In genomic region chr2:10785156-10785555, GRCm38 (mm10) we compare ENCODE assay signal across 9 mouse cellular contexts.
A peak's percentile ranks its signal among the peaks of the same experiment; 100 is the strongest.
DNase-seq lines count a peak whose midpoint lies in the region; ATAC-seq lines count a peak whose summit lies in the region.
"Had no signal": no experiment of that assay in that cellular context is flagged by ENCODE, and none has a peak within 500 bp of the region (broad histone marks: within the 10 kb centered on the region; RNA-seq: fewer than 3 reads in every experiment).

No protein-coding gene starts in this region.

- no peak overlapping the region for H3K4me2 ChIP-seq in embryonic facial prominence, embryonic 14.5 days (ENCODE audit: low read depth, low read length)
- H3K4me2 ChIP-seq: limb, embryonic 15.5 days had no signal

- no peak overlapping the region for H3K9ac ChIP-seq in embryonic facial prominence, embryonic 14.5 days (ENCODE audit: low read depth, low read length)
- H3K9ac ChIP-seq: limb, embryonic 15.5 days had no signal

- no peak for ATAC-seq in embryonic facial prominence, embryonic 14.5 days (ENCODE audit: low read depth)

- H3K27ac ChIP-seq in embryonic facial prominence, embryonic 14.5 days (replicated peaks; ENCODE audit: low read depth, low read length): no peak overlapping the region
- H3K27ac ChIP-seq: limb, embryonic 15.5 days had no signal

- H3K27me3 ChIP-seq in embryonic facial prominence, embryonic 14.5 days (replicated peaks; ENCODE audit: control insufficient read depth, insufficient read depth, low read length): no peaks in the 10 kb centered on the region
- H3K27me3 ChIP-seq: limb, embryonic 15.5 days had no signal

- no peak overlapping the region for H3K4me3 ChIP-seq in embryonic facial prominence, embryonic 14.5 days (ENCODE audit: low read depth, low read length)
- H3K4me3 ChIP-seq: limb, embryonic 15.5 days had no signal

- peaks cover 12% of the 10 kb centered on the region; the same call in 1 of the 2 replicates for H3K4me1 ChIP-seq in embryonic facial prominence, embryonic 14.5 days (ENCODE audit: control insufficient read depth, insufficient read depth, low read length)
- H3K4me1 ChIP-seq: limb, embryonic 15.5 days had no signal

- DNase-seq in cerebellum, adult 18-20 months: peak; percentile 26 to 45
- no peak for DNase-seq in cerebellum, adult 11 months
- DNase-seq in 3134 (ENCODE audit: extremely low read depth, insufficient read length, low spot score) (peak; percentile 18), MN1 (ENCODE audit: low spot score) (no peak)
- peak; percentile 45 for DNase-seq in adrenal gland, postnatal 14 days
- DNase-seq in embryonic facial prominence, embryonic 14.5 days (ENCODE audit: low spot score): peak; percentile 77
- DNase-seq in kidney, postnatal 14 days: peak; percentile 42
- DNase-seq in mesoderm, embryonic 11.5 days (ENCODE audit: low read depth, low spot score): peak; percentile 72

- no peaks in the 10 kb centered on the region for H3K9me3 ChIP-seq in embryonic facial prominence, embryonic 14.5 days (ENCODE audit: control insufficient read depth, low read length)
- H3K9me3 ChIP-seq: limb, embryonic 15.5 days had no signal

- 15% methylated on average over 2 of the region's 2 CpGs for WGBS in embryonic facial prominence, embryonic 14.5 days

- no peaks in the 10 kb centered on the region for H3K36me3 ChIP-seq in embryonic facial prominence, embryonic 14.5 days (ENCODE audit: control insufficient read depth, insufficient read depth, low read length)
- H3K36me3 ChIP-seq: limb, embryonic 15.5 days had no signal

Comparison
In these comparisons a context has a peak if more than half of its experiments do, and no peak if none do; other contexts are left out.
1. DNase-seq: peak in cerebellum, adult 18-20 months (2 of 2), 3134 (single experiment), adrenal gland, postnatal 14 days (single experiment), embryonic facial prominence, embryonic 14.5 days (single experiment), kidney, postnatal 14 days (single experiment) and mesoderm, embryonic 11.5 days (single experiment); none in cerebellum, adult 11 months (single experiment) and MN1 (single experiment).